Mouse (Mus musculus) right cerebral cortex, postnatal 10 days (tissue): ENCODE data around the gene Pld2.
"Not testable (repeated sequence)": the region's sequence is repeated elsewhere in the genome, so short reads cannot be mapped to it uniquely, and the experiment has no call there.

Experiments used
- DNase-seq, 2 experiments: peaks; one replicate each; pipeline ENCODE4 v3.0.0; 2021; ENCODE audit warnings: low spot score in 2 of 2

The Pld2 gene

DNA sequence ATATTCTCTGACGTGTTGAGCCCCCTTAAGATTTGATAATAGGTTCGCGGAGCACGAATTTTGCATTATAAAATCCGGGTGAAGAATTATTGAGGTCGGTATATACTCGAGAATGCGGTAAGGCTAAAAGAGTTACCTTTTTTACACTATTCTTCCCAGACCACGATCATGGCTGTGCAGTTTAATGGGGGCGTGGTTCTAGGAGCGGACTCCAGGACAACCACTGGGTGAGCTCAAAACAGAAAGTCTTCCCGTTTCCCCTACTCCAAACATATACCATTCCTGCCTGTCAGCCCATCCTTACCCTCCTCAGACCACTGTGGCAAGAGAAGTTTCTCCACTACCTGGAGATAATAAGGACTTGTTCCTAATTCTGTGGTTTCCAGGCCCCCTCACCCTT, 14.1 kb upstream of the Pld2 start:
- DNase-seq = no peak

DNA sequence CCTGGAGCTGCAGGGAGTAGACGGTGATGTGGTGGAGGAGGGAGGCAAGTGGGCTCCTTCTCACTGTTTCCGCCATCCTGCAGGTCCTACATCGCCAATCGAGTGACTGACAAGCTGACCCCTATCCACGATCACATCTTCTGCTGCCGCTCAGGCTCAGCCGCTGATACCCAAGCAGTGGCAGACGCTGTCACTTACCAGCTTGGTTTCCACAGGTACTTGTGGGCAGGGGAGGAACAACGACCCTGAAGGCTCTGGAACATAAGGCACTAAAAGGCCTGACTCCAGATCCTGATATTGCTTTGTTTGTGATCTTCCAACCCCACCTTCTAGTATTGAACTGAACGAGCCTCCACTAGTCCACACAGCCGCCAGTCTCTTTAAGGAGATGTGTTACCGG, 13.7 kb upstream of the Pld2 start:
- DNase-seq = no peak

DNA sequence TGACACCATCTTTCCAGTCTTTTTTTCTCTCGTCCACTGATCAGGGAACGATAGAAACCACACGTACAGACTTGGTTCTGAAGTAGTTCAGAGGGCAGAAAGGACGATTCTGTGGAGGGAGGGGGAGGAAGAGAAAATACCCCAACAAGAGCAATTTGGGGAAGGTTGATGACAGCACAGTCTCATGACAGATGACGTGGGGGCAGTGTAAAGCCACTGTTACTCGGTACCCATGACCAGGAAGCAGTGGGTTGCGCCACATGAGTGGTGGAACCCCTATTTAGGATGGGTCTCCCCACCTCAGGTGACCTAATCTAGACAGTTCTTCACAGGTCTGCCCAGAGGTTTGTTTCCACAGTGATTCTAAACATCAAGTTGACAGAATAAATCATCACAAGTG, 11.3 kb upstream of the Pld2 start:
- no peak for DNase-seq

GRCm38 (mm10) chr11:70531065-70531464, 8.8 kb upstream of the Pld2 start:
- DNase-seq = not testable (repeated sequence)

- no peak for DNase-seq
These were observed 7.0 kb upstream of the Pld2 start, which contains the start of gene Gm40193 for GRCm38 (mm10) chr11:70532839-70533238. TSS of gene Gm40193 (minus strand) at chr11:70532939.

- no peak for DNase-seq
These were observed 441 bp upstream of the Pld2 start for GRCm38 (mm10) chr11:70539423-70539822.

DNA sequence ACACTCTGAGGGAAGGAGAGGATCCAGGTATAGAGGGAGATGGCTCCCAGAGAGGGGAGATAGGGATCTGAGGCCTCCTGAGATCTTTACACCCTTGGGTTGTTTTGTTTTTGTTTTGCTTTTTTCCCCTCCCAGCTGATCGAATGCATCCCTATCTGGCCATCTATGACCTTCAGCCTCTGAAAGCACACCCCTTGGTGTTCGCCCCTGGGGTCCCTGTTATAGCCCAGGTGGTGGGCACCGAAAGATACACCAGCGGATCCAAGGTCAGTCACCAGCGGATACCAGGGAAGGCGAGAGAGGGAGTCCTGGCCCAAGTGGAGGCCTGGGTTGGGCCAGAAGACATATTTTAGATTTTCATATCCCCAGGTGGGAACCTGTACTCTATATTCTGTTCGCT, 1.1 kb downstream of the Pld2 start:
- no peak for DNase-seq

DNA sequence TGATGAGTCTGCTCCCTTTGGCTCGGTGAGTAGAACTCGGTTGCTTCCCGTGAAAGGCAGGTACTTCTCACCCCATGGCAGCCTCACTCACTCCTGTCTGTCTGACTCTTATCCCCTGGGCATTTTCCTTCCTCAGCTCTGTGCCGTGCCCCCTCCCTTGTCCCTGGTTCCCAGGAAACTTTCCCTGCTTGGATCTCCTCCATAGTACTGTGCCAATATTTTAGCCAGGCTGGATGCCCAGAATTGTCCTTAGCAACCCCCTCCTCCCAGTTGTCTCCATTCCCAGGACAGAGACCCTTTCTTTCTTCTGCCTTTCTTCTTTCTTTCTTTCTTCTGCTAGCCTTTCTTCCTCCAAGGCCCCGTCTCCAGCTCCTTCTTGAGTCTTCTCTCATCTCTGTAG, 1.6 kb downstream of the Pld2 start:
- peak; percentile 57 to 59 for DNase-seq

- DNase-seq = no peak
These were observed 4.6 kb downstream of the Pld2 start for GRCm38 (mm10) chr11:70544496-70544895.

GRCm38 (mm10) chr11:70551526-70551925, 11.7 kb downstream of the Pld2 start:
- DNase-seq = no peak

- no peak for DNase-seq
These were observed 14.1 kb downstream of the Pld2 start for GRCm38 (mm10) chr11:70553940-70554339.

DNA sequence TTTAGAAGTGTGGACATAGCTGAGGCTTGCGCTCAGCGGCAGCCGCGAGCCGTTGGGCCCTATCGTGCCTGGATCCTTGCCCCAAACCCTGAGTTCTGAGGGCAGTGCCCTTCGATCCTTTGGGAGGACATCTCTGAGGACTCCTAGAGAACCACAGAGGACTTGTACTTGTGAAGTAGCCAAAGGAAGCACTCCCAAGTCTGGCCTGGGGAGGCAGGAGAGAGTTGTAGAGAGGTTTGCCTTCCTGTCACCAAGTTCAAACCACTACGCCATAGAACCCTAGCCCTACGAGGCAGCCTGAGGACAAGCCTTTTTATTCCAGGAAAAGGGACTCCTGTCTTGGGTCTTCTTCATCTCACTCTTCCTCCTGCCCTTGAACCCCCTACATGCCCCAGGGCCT, 17.7 kb downstream of the Pld2 start:
- no peak for DNase-seq

- DNase-seq = no peak
These were observed 22.0 kb downstream of the Pld2 start for GRCm38 (mm10) chr11:70561937-70562286.

GRCm38 (mm10) chr11:70562287-70562994, 22.6 kb downstream of the Pld2 start, which contains the start of gene Mink1:
TSS of gene Mink1 (plus strand) at chr11:70562881.
- DNase-seq = peak; percentile 93 to 95

DNA sequence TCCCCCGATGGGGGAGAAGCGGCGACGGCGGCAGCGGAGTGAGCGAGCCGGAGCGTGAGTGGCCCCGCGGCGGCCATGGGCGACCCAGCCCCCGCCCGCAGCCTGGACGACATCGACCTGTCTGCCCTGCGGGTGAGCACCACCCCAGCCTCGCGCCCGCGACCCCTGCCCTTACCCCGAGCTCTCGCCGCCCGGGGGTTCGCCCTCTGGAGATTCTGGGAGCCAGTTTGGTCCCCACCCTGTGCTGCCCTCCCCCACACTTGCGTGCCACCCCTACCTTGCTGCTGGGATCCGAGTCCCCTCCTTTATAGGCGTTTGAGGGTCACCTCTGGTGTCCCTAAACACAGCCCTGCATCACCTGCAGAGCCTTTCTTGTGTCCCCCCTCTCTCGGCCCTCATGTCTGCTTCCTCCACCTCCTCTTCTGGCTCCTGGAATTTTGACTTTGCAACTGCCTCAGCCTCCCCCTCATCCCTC, 23.2 kb downstream of the Pld2 start:
- DNase-seq = no peak

DNA sequence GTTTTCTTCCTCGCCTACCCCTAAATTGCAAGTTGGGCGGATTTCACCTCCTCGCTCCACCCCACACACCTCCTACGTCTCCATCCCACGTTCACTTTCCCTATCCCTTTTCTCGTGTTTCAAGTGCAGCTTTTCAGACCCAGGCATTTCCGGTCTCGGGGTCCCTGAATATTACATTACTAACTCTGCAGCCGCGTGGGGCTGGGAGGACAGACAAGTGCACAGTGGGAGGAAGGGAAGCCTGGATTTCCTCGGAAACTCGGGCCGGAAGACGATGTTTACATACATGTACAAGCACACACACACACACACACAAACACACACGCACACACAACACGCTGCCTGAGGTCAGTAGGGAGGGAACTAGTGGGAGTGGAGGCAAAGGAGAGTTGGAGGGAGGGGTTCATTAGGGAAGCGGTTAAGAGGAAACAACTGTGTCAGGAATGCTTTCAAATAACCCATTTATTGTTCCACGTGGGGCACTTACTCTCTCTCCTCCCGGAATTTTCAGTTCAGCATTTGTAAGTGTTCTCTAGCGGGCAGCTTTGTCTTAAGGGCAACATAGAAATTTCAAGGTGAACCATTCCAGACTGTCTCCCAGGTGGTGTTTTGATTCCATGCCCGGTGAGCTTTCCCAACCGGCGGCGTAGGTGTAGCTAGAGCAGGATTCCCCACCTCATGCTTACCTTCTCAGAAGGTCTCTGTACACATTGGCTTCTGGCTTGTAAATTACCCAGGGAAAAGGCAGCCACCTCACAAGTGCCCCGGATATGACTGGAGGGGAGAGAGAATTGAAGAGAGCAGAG, 23.8 kb downstream of the Pld2 start:
- peak in 1 of 2 experiments; percentile 55 for DNase-seq

DNA sequence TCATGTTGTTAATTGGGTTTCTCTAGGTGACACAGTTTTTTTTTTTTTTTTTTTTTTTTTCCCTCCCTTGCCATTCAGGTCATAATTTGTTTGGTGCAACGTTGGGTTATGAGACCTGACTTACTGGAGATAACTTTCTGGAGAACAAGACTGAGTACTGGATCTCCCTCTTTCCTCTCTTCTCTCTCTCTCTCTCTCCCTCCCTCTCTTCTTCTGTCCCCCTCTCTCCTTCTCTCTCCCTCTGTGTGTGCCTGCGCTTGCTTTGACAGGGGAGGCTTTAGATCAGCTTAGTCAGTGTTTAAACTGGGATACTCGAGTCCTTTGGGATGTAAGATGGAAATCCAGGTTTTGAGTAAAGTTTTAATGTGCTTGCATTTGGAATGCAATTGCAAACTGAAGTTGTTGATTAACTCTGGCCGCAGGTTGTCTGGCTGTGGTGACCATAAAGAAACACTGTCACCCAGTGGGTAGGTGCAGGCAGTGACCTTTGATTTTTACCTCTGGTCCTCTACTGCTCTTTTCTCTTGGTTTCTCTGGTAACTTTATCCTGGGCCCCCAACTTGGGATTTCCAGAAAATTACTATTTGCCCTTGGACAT, 24.5 kb downstream of the Pld2 start:
- DNase-seq = no peak

DNA sequence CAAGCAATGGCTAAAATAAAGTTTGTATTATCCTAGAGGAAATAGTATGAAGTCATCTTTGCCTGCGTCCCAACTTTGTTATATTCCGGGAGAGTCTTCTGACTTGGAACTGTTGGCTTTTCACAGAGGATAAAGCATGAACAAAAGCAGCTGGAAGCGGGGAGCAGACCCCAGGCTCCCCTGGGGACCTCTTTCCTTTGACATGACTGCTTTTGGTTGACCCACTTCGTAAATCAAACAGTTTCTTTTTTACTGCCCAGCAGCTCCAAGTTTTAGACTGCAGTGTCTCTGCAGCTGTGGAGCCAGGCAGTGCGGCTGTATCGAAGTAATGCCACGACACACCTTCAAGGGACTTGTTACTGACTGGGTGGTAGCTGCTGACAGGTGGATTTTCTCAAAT, 26.7 kb downstream of the Pld2 start:
- no peak for DNase-seq

DNA sequence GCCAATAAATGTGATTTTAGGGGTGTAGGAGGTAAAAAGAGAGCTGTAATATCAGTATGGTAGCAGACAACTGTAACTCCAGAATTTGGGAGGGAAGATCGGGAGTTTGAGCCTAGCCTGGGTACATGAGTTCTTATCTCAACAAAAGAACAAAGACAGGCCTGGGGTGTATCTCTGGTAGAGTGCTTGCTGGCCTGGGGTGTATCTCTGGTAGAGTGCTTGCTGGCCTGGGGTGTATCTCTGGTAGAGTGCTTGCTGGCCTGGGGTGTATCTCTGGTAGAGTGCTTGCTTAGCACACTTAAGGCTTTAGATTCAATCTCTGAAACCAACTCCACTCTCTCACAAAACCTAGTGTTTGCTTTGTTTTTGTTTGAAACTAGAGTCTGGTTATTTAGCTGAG, 30.8 kb downstream of the Pld2 start:
- not testable (repeated sequence) for DNase-seq

GRCm38 (mm10) chr11:70571641-70572040, 31.8 kb downstream of the Pld2 start:
- DNase-seq = no peak

DNA sequence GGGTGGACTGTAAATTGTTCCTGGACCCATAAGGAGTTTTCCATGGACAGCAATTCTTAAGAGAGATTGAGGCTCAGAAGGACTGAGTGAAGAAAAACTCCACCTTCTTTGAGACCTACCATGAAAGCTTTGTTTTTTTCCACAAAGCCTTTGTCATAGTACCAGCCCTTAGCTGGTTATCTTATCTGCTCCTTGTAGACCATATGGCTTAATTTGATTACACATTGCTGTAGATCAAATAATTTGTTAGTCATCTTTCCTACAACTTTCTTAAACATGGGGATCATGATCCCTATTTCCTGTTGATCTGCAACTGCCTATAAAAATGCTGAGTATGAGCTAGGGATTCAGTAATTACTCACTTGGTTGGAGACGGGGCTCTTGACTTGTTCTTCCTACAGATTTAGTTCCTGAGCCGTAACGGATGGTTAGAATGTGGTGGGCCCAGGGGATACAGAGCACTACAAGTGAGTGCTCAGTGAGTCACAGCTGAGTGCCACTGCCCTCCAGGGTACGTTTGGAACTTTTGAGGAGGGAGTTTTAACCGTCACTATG, 32.6 kb downstream of the Pld2 start:
- no peak for DNase-seq

- peak in 1 of 2 experiments; percentile 45 for DNase-seq
These were observed 34.0 kb downstream of the Pld2 start for GRCm38 (mm10) chr11:70573872-70574271.
